Mouse (Mus musculus) limb, embryonic 14.5 days (tissue): ENCODE measurements around the gene Tpcn2. TPM values are rescaled to one million over a fixed set of nuclear protein-coding genes. Genes with fewer than 3 reads are reported as not detected.

Source experiments
- ATAC-seq: fragments of 200-750 bp; cut with Nextera tagmentation; 2 replicates; pipeline ENCODE4 v1.8.0; 2017; ENCODE audit warnings: low read depth, moderate number of reproducible peaks, moderate TSS enrichment; ENCODE audit not compliant: low FRiP score
- DNase-seq: peaks from one replicate; pipeline ENCODE4 v3.0.0-alpha.2; 2015; ENCODE audit warnings: low spot score
- H3K27ac ChIP-seq: fragments of 300-500 bp; sonication (generic); replicated peaks from 2 replicates; pipeline ENCODE4 v1.5.1; 2014; ENCODE audit warnings: low read depth, mild to moderate bottlenecking, low read length, moderate library complexity, mixed read lengths
- H3K27me3 ChIP-seq: fragments of 300-500 bp; sonication (generic); 2 replicates; pipeline ENCODE4 v1.6.1; 2014; ENCODE audit warnings: low read length, mixed read lengths; ENCODE audit not compliant: control insufficient read depth, insufficient read depth
- H3K36me3 ChIP-seq: fragments of 300-500 bp; sonication (generic); 2 replicates; pipeline ENCODE4 v1.6.1; 2014; ENCODE audit warnings: mild to moderate bottlenecking, low read length, moderate library complexity, mixed read lengths; ENCODE audit not compliant: control insufficient read depth, insufficient read depth
- H3K4me1 ChIP-seq: fragments of 300-500 bp; sonication (generic); 2 replicates; pipeline ENCODE4 v1.6.1; 2014; ENCODE audit warnings: antibody characterized with exemption, low read length, mixed read lengths; ENCODE audit not compliant: control insufficient read depth, insufficient read depth
- H3K4me2 ChIP-seq: fragments of 300-500 bp; sonication (generic); replicated peaks from 2 replicates; pipeline ENCODE4 v1.6.1; 2014; ENCODE audit warnings: low read depth, mild to moderate bottlenecking, low read length, moderate library complexity; ENCODE audit not compliant: severe bottlenecking
- H3K4me3 ChIP-seq: fragments of 300-500 bp; sonication (generic); replicated peaks from 2 replicates; pipeline ENCODE4 v1.5.1; 2014; ENCODE audit warnings: low read length
- H3K9ac ChIP-seq: fragments of 300-500 bp; sonication (generic); 2 replicates; pipeline ENCODE4 v1.6.1; 2014; ENCODE audit warnings: mild to moderate bottlenecking, low read depth, low read length, moderate library complexity; ENCODE audit not compliant: severe bottlenecking
- H3K9me3 ChIP-seq: fragments of 300-500 bp; sonication (generic); 2 replicates; pipeline ENCODE4 v1.6.1; 2016; ENCODE audit warnings: low read length; ENCODE audit not compliant: control insufficient read depth
- POLR2A ChIP-seq: fragments of 200-500 bp; IDR thresholded peaks from 2 replicates; pipeline ENCODE4 v1.8.0; 2012; ENCODE audit warnings: inconsistent platforms, mild to moderate bottlenecking, moderate library complexity, borderline replicate concordance; ENCODE audit not compliant: insufficient read depth, insufficient read length; ENCODE audit errors: extremely low read depth
- WGBS: fragments of 180-500 bp; shearing (Covaris S2); extraction: QIAGEN DNeasy Blood & Tissue Kit; methylation state at CpG from one replicate; pipeline ENCODE4 v1.1.7; 2014; 5-methylcytosine and 5-hydroxymethylcytosine counted together
- polyA plus RNA-seq, 2 experiments: library from polyadenylated mRNA; depleted of rRNA in 1 of 2; stranded (reverse) in 1 of 2; unstranded in 1 of 2; fragments of >200 nt; fragmentation: Nextera tagmentation in 1 of 2; extraction: Ambion mirVana in 1 of 2; gene quantifications; 2 replicates each; pipeline versions ENCODE4 v1.2.1 to v1.2.3; 2012 to 2014

Gene Tpcn2
- polyA plus RNA-seq, 2 experiments = 5.1 to 44.0 TPM

GRCm38 (mm10) chr7:145181376-145182034 is 102.3 kb downstream of the Tpcn2 start:
- H3K9me3 ChIP-seq = no peaks in the 10 kb centered on the region
- no peaks in the 10 kb centered on the region for H3K36me3 ChIP-seq
- no peak for ATAC-seq
- TF ChIP-seq POLR2A = no peak
- no peaks in the 10 kb centered on the region for H3K27me3 ChIP-seq
- H3K27ac ChIP-seq = peak overlapping the region; percentile 68
- H3K9ac ChIP-seq = no peak overlapping the region
- H3K4me1 ChIP-seq = peaks cover 38% of the 10 kb centered on the region
- 23% methylated on average over 11 of the region's 11 CpGs for WGBS
- no peak overlapping the region for H3K4me3 ChIP-seq
- no peak overlapping the region for H3K4me2 ChIP-seq
- peak; percentile 67 for DNase-seq

GRCm38 (mm10) chr7:145179691-145180091 is 104.1 kb downstream of the Tpcn2 start:
- Histone ChIP-seq H3K27ac (peak overlapping the region; percentile 85), H3K36me3 (no peaks in the 10 kb centered on the region), H3K9me3 (no peaks in the 10 kb centered on the region), H3K27me3 (no peaks in the 10 kb centered on the region), H3K4me3 (no peak overlapping the region), H3K4me1 (peaks cover 38% of the 10 kb centered on the region), H3K4me2 (no peak overlapping the region), H3K9ac (no peak overlapping the region)
- DNase-seq (peak; percentile 80), ATAC-seq (peak; percentile 81)
- 9% methylated on average over 5 of the region's 5 CpGs for WGBS
- TF ChIP-seq POLR2A = no peak

- no peak for ATAC-seq
- TF ChIP-seq POLR2A = no peak
- WGBS = 61% methylated on average over 15 of the region's 15 CpGs
- H3K4me2 ChIP-seq = no peak overlapping the region
- H3K9me3 ChIP-seq = no peaks in the 10 kb centered on the region
- H3K27me3 ChIP-seq = no peaks in the 10 kb centered on the region
- no peak overlapping the region for H3K27ac ChIP-seq
- peaks cover 36% of the 10 kb centered on the region for H3K4me1 ChIP-seq
- H3K4me3 ChIP-seq = no peak overlapping the region
- DNase-seq = no peak
- no peak overlapping the region for H3K9ac ChIP-seq
- no peaks in the 10 kb centered on the region for H3K36me3 ChIP-seq
Observed at GRCm38 (mm10) chr7:145176750-145177589, 106.8 kb downstream of the Tpcn2 start.

- H3K27ac ChIP-seq = no peak overlapping the region
- no peak for TF ChIP-seq POLR2A
- H3K9ac ChIP-seq = no peak overlapping the region
- no peaks in the 10 kb centered on the region for H3K36me3 ChIP-seq
- peaks cover 7% of the 10 kb centered on the region; the same call in 1 of the 2 replicates for H3K4me1 ChIP-seq
- no peaks in the 10 kb centered on the region for H3K9me3 ChIP-seq
- WGBS = 71% methylated on average over 15 of the region's 15 CpGs
- no peaks in the 10 kb centered on the region for H3K27me3 ChIP-seq
- ATAC-seq (no peak), DNase-seq (no peak)
- H3K4me3 ChIP-seq = no peak overlapping the region
- no peak overlapping the region for H3K4me2 ChIP-seq
Observed at GRCm38 (mm10) chr7:145173563-145173962, 110.2 kb downstream of the Tpcn2 start.

- Histone ChIP-seq H3K27ac (no peak overlapping the region), H3K4me3 (no peak overlapping the region), H3K9ac (no peak overlapping the region), H3K36me3 (no peaks in the 10 kb centered on the region), H3K4me1 (peaks cover 9% of the 10 kb centered on the region; the same call in 1 of the 2 replicates), H3K9me3 (no peaks in the 10 kb centered on the region), H3K4me2 (no peak overlapping the region), H3K27me3 (no peaks in the 10 kb centered on the region)
- no peak for DNase-seq
- TF ChIP-seq POLR2A = no peak
- ATAC-seq = no peak; the same call in 1 of the 2 replicates
- WGBS = 21% methylated on average over 11 of the region's 12 CpGs
Observed at GRCm38 (mm10) chr7:145173116-145173515, 110.7 kb downstream of the Tpcn2 start.
